Mouse (Mus musculus): ENCODE measurements around the gene Pcdh8. TPM values are rescaled to one million over a fixed set of nuclear protein-coding genes. Genes with fewer than 3 reads are reported as not detected.

Pcdh8 gene
- polyA plus RNA-seq (2012; ENCODE audit: insufficient read depth, insufficient read length, low replicate concordance, missing spikeins): not detected in 2 replicates

DNA sequence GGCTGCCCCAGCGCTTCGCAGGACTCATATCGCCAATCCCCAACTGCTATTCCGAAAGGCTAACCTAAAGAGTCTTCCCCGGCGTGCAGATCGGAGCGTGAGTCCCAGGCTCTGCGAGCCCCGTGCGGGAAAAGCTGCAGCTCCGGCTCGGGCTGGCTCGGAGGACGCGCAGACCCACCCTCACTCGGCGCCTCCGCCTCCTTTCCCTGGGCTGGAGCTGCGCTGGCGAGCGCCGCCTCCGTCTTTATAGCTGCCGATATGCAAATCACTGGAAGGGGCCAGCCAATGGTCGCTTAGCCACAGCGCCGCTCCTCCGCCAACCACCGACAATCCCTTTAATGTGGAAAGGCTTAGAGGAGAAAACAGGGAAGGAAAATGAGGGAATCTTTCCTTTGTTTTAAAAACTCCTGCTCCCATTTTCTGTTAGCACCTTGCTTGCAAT, at the start of gene Pcdh8:
Gene Pcdh8 (minus strand): TSS at position 219 of the 442 bp plus-strand sequence.
- Histone ChIP-seq H3K27ac (ENCODE audit: insufficient read depth, low read depth, low read length) (peak within 1 kb of the TSS; percentile 52), H3K4me1 (ENCODE audit: control insufficient read depth, insufficient read depth, low read length) (peaks cover 27% of the 10 kb centered on the region), H3K4me3 (ENCODE audit: insufficient read depth, low read depth, low read length) (peak within 1 kb of the TSS; percentile 57)
- under 1% methylated on average over 30 of the region's 30 CpGs for WGBS
- TF ChIP-seq POLR2A (IDR thresholded peaks at IDR 0.05; ENCODE audit: insufficient read depth, low read depth, low read length): peak; percentile 97
- no peak for TF ChIP-seq CTCF (IDR thresholded peaks at IDR 0.05; ENCODE audit: insufficient read depth, low read depth, low read length)

DNA sequence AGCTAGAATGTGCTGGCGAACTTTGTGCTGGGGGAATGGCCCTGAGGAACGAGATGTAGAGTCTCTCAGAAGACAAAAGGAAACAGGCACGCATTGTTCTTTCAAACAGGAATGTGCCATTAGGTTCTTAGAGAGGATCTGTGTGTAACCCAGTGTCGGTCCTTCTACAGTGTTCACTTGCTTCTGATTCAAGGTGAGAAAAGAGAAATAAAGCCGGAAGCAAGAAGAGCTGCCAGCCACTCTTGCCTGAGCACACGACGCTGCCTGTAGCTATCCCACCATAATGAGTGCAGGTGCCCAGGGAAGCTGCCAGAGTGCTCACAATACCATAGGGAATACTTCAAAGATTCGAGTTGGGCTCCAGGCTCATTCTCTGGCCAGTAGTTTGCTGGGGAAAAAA, 43.6 kb upstream of the Pcdh8 start:
- WGBS: 64% methylated on average over 8 of the region's 8 CpGs
- TF ChIP-seq CTCF (IDR thresholded peaks at IDR 0.05; ENCODE audit: insufficient read depth, low read depth, low read length): no peak
- TF ChIP-seq POLR2A (IDR thresholded peaks at IDR 0.05; ENCODE audit: insufficient read depth, low read depth, low read length): no peak
- no peaks in the 10 kb centered on the region for H3K4me1 ChIP-seq (ENCODE audit: control insufficient read depth, insufficient read depth, low read length)
- no peak overlapping the region for H3K4me3 ChIP-seq (ENCODE audit: insufficient read depth, low read depth, low read length)
- H3K27ac ChIP-seq (ENCODE audit: insufficient read depth, low read depth, low read length): no peak overlapping the region

DNA sequence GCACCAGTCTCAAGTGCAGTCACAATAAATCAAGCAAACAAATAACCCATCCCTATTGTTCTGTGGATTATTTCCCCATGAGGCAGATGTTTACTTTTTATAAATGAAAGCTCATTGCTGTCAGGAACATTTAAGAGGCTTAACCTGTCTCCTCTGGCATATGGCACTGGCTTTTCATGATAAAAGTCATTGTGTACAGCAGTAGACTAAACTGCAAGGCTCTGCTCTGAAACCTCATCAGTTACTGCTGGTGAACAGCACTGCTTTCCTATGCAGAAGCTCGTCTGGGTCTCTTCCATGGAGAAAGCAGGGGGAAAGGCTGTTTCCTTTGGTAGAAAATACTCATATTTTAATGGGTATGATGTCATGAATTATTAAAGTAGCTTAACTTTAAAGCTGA, 43.0 kb upstream of the Pcdh8 start:
- TF ChIP-seq POLR2A (IDR thresholded peaks at IDR 0.05; ENCODE audit: insufficient read depth, low read depth, low read length) (no peak), CTCF (IDR thresholded peaks at IDR 0.05; ENCODE audit: insufficient read depth, low read depth, low read length) (no peak)
- Histone ChIP-seq H3K27ac (ENCODE audit: insufficient read depth, low read depth, low read length) (no peak overlapping the region), H3K4me3 (ENCODE audit: insufficient read depth, low read depth, low read length) (no peak overlapping the region), H3K4me1 (ENCODE audit: control insufficient read depth, insufficient read depth, low read length) (no peaks in the 10 kb centered on the region)
- 67% methylated on average over 1 of the region's 1 CpGs for WGBS

- WGBS: 75% methylated on average over 8 of the region's 8 CpGs
- no peak for TF ChIP-seq CTCF (IDR thresholded peaks at IDR 0.05; ENCODE audit: insufficient read depth, low read depth, low read length)
- TF ChIP-seq POLR2A (IDR thresholded peaks at IDR 0.05; ENCODE audit: insufficient read depth, low read depth, low read length): no peak
- Histone ChIP-seq H3K4me1 (ENCODE audit: control insufficient read depth, insufficient read depth, low read length) (no peaks in the 10 kb centered on the region), H3K27ac (ENCODE audit: insufficient read depth, low read depth, low read length) (no peak overlapping the region), H3K4me3 (ENCODE audit: insufficient read depth, low read depth, low read length) (no peak overlapping the region)
Measured at GRCm38 (mm10) chr14:79793179-79793578, 22.1 kb upstream of the Pcdh8 start.

DNA sequence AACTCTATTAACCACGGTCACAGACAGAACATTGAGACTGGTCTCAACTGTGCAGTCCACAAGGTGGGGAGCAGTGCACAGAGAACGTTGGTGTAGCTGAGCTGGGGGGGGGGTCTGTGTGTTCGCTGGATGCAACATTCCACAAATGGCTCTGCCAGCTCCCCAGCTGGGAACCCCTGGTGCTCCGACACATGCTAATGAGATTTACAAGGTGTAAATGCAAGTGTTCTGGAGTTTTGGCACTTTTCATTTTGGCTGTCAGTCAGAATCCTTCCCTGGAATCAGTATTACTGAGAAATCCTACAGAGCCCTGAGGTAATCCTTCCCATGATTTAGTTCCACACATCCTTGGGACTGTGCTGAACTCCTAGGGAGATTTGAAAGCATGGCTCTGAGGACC, 18.4 kb upstream of the Pcdh8 start:
- Histone ChIP-seq H3K4me3 (ENCODE audit: insufficient read depth, low read depth, low read length) (no peak overlapping the region), H3K4me1 (ENCODE audit: control insufficient read depth, insufficient read depth, low read length) (no peaks in the 10 kb centered on the region), H3K27ac (ENCODE audit: insufficient read depth, low read depth, low read length) (no peak overlapping the region)
- TF ChIP-seq CTCF (IDR thresholded peaks at IDR 0.05; ENCODE audit: insufficient read depth, low read depth, low read length) (no peak), POLR2A (IDR thresholded peaks at IDR 0.05; ENCODE audit: insufficient read depth, low read depth, low read length) (no peak)
- 60% methylated on average over 4 of the region's 4 CpGs for WGBS

- TF ChIP-seq CTCF (IDR thresholded peaks at IDR 0.05; ENCODE audit: insufficient read depth, low read depth, low read length) (no peak), POLR2A (IDR thresholded peaks at IDR 0.05; ENCODE audit: insufficient read depth, low read depth, low read length) (no peak)
- WGBS: 57% methylated on average over 2 of the region's 2 CpGs
Measured at GRCm38 (mm10) chr14:79788656-79789204, 17.6 kb upstream of the Pcdh8 start.

DNA sequence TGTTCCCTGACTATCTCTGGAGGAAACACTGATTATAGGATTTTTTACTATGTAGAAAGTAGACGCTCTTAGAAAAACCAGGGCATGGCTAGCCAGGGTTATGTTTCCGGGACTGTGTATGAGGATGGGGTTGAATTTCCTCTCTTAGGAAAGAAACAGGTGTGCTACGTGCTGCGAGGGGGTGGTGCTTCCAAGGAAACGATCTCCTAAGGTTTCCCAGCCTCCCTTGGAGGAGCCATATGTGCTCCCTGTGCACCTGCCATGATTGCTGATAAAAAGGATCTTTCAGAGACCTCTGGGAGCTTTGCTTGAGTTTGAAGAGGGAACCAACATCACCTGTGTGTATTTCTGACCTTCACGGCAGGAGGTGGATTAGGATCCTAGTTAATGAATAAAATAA, 16.8 kb upstream of the Pcdh8 start:
- no peak overlapping the region for H3K27ac ChIP-seq (ENCODE audit: insufficient read depth, low read depth, low read length)
- 91% methylated on average over 6 of the region's 6 CpGs for WGBS

More at GRCm38 (mm10) chr14:79788656-79789204, 17.6 kb upstream of the Pcdh8 start:
- H3K4me1 ChIP-seq (ENCODE audit: control insufficient read depth, insufficient read depth, low read length): no peaks in the 10 kb centered on the region
- H3K27ac ChIP-seq (ENCODE audit: insufficient read depth, low read depth, low read length): no peak overlapping the region
- H3K4me3 ChIP-seq (ENCODE audit: insufficient read depth, low read depth, low read length): no peak overlapping the region

GRCm38 (mm10) chr14:79785400-79785799, 14.3 kb upstream of the Pcdh8 start:
- 79% methylated on average over 4 of the region's 4 CpGs for WGBS
- H3K4me3 ChIP-seq (ENCODE audit: insufficient read depth, low read depth, low read length): no peak overlapping the region
- no peak overlapping the region for H3K27ac ChIP-seq (ENCODE audit: insufficient read depth, low read depth, low read length)
- TF ChIP-seq POLR2A (IDR thresholded peaks at IDR 0.05; ENCODE audit: insufficient read depth, low read depth, low read length) (no peak), CTCF (IDR thresholded peaks at IDR 0.05; ENCODE audit: insufficient read depth, low read depth, low read length) (no peak)
- no peaks in the 10 kb centered on the region for H3K4me1 ChIP-seq (ENCODE audit: control insufficient read depth, insufficient read depth, low read length)

More for the DNA sequence above, 16.8 kb upstream of the Pcdh8 start:
- TF ChIP-seq POLR2A (IDR thresholded peaks at IDR 0.05; ENCODE audit: insufficient read depth, low read depth, low read length) (no peak), CTCF (IDR thresholded peaks at IDR 0.05; ENCODE audit: insufficient read depth, low read depth, low read length) (no peak)
- H3K4me3 ChIP-seq (ENCODE audit: insufficient read depth, low read depth, low read length): no peak overlapping the region
- no peaks in the 10 kb centered on the region for H3K4me1 ChIP-seq (ENCODE audit: control insufficient read depth, insufficient read depth, low read length)

GRCm38 (mm10) chr14:79780889-79781288, 9.8 kb upstream of the Pcdh8 start:
- TF ChIP-seq POLR2A (IDR thresholded peaks at IDR 0.05; ENCODE audit: insufficient read depth, low read depth, low read length) (no peak), CTCF (IDR thresholded peaks at IDR 0.05; ENCODE audit: insufficient read depth, low read depth, low read length) (no peak)
- Histone ChIP-seq H3K4me1 (ENCODE audit: control insufficient read depth, insufficient read depth, low read length) (no peaks in the 10 kb centered on the region), H3K27ac (ENCODE audit: insufficient read depth, low read depth, low read length) (no peak overlapping the region), H3K4me3 (ENCODE audit: insufficient read depth, low read depth, low read length) (no peak overlapping the region)
- WGBS: 95% methylated on average over 1 of the region's 1 CpGs
